Mouse (Mus musculus): ENCODE results near the gene Afg3l1. TPM values are rescaled to one million over a fixed set of nuclear protein-coding genes. Genes with fewer than 3 reads are reported as not detected.
"Not testable (repeated sequence)": the region's sequence is repeated elsewhere in the genome, so short reads cannot be mapped to it uniquely, and the experiment has no call there.

Gene Afg3l1
- polyA plus RNA-seq, 1 experiment: 21.4 TPM

DNA sequence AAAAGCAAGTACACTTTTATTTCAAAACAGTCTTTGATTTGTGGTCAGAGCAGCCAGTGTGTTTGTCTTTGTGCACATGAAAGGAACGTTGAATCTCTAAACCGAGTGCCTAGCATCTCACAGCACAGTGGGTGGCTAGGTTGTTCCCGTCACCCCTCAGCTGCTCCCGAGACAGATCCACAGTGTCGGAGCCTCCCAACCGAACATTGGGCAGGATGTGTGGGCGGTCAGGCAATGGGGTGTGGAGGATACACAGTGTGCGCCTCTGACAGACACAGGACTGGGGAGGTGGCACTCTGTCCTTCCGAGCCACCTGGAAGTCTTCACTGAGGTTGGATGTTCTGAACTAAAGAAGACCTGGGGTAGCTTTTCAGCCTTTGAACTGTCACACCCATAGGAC lies 28.0 kb downstream of the Afg3l1 start:
- no peak overlapping the region for H3K4me3 ChIP-seq (replicated peaks; ENCODE audit: extremely low read depth, low read depth, low read length)
- WGBS: 77% methylated on average over 9 of the region's 9 CpGs
- no peak for DNase-seq
- H3K4me1 ChIP-seq (ENCODE audit: control insufficient read depth, insufficient read depth, low read length): no peaks in the 10 kb centered on the region
- no peak for TF ChIP-seq POLR2A (IDR thresholded peaks at IDR 0.05; ENCODE audit: borderline replicate concordance, extremely low read depth, low read depth, low read length)
- no peak for TF ChIP-seq CTCF (IDR thresholded peaks at IDR 0.05; ENCODE audit: insufficient read depth, low read length)

DNA sequence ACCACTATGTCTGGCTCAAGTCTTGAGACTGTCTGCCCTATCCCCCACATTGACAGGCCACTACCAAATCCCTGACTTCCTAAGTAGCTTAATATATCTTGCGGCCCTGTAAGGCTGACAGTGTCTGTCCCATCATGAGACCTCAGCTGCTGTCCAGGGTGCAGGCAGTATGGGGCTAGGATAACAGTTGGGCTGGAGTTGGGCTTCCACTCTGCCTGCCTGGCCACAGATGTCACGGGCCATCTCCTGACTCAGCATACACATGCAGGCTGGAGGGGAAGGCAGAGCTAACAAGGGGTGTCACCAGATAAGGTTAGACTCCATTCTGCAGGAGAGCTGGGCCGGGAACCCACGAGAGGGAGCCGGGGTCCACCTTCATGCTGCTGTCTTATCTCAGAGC lies 29.4 kb downstream of the Afg3l1 start:
- TF ChIP-seq POLR2A (IDR thresholded peaks at IDR 0.05; ENCODE audit: borderline replicate concordance, extremely low read depth, low read depth, low read length) (no peak), CTCF (IDR thresholded peaks at IDR 0.05; ENCODE audit: insufficient read depth, low read length) (no peak)
- H3K4me1 ChIP-seq (ENCODE audit: control insufficient read depth, insufficient read depth, low read length): no peaks in the 10 kb centered on the region

GRCm38 (mm10) chr8:123510819-123511218 lies 33.1 kb downstream of the Afg3l1 start:
- Histone ChIP-seq H3K4me3 (replicated peaks; ENCODE audit: extremely low read depth, low read depth, low read length) (no peak overlapping the region), H3K4me1 (ENCODE audit: control insufficient read depth, insufficient read depth, low read length) (no peaks in the 10 kb centered on the region)
- TF ChIP-seq CTCF (IDR thresholded peaks at IDR 0.05; ENCODE audit: insufficient read depth, low read length) (no peak), POLR2A (IDR thresholded peaks at IDR 0.05; ENCODE audit: borderline replicate concordance, extremely low read depth, low read depth, low read length) (no peak)
- no peak for DNase-seq
- WGBS: 71% methylated on average over 5 of the region's 5 CpGs

More for the DNA sequence above, 29.4 kb downstream of the Afg3l1 start:
- no peak for DNase-seq
- WGBS: 95% methylated on average over 5 of the region's 5 CpGs
- H3K4me3 ChIP-seq (replicated peaks; ENCODE audit: extremely low read depth, low read depth, low read length): no peak overlapping the region

GRCm38 (mm10) chr8:123514136-123514535 lies 36.4 kb downstream of the Afg3l1 start:
- DNase-seq: no peak
- Histone ChIP-seq H3K4me1 (ENCODE audit: control insufficient read depth, insufficient read depth, low read length) (peaks cover 3% of the 10 kb centered on the region; the same call in 1 of the 2 replicates), H3K4me3 (replicated peaks; ENCODE audit: extremely low read depth, low read depth, low read length) (no peak overlapping the region)
- TF ChIP-seq POLR2A (IDR thresholded peaks at IDR 0.05; ENCODE audit: borderline replicate concordance, extremely low read depth, low read depth, low read length): no peak
- TF ChIP-seq CTCF (IDR thresholded peaks at IDR 0.05; ENCODE audit: insufficient read depth, low read length): no peak
- WGBS: 7% methylated on average over 9 of the region's 9 CpGs

- peaks cover 8% of the 10 kb centered on the region; the same call in 1 of the 2 replicates for H3K4me1 ChIP-seq (ENCODE audit: control insufficient read depth, insufficient read depth, low read length)
- H3K4me3 ChIP-seq (replicated peaks; ENCODE audit: extremely low read depth, low read depth, low read length): peak within 1 kb of the TSS; percentile 40
- WGBS: under 1% methylated on average over 59 of the region's 63 CpGs
- TF ChIP-seq POLR2A (IDR thresholded peaks at IDR 0.05; ENCODE audit: borderline replicate concordance, extremely low read depth, low read depth, low read length): no peak
- TF ChIP-seq CTCF (IDR thresholded peaks at IDR 0.05; ENCODE audit: insufficient read depth, low read length): no peak
- peak; percentile 17 for DNase-seq
Measured at GRCm38 (mm10) chr8:123514781-123515539, 37.3 kb downstream of the Afg3l1 start, which contains the start of gene Dbndd1. Gene Dbndd1 (minus strand): TSS chr8:123515463.

GRCm38 (mm10) chr8:123515540-123515897 lies 37.8 kb downstream of the Afg3l1 start:
- WGBS: 2% methylated on average over 11 of the region's 11 CpGs
- no peak for DNase-seq

DNA sequence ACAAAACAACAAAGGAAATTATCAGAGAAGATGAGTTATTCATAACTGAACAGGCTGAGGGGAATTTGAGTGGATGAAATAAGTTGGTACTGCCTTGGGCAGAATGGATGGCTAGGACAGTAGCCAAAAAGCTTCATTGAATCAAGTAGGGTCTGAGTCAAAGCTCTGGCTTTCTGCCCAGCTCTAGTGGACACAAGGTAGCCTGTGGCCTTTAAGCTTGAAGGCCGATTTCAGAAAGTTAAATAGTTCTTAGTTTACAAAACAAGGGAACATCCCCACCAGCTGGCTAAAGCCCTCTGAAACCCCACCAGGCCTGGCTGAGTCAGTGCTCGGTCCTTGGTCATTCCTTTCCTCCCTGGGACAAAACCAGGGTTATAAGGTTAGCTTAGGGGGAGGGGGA lies 38.9 kb downstream of the Afg3l1 start:
- peaks cover 8% of the 10 kb centered on the region; the same call in 1 of the 2 replicates for H3K4me1 ChIP-seq (ENCODE audit: control insufficient read depth, insufficient read depth, low read length)
- DNase-seq: no peak
- 36% methylated on average over 2 of the region's 2 CpGs for WGBS
- TF ChIP-seq POLR2A (IDR thresholded peaks at IDR 0.05; ENCODE audit: borderline replicate concordance, extremely low read depth, low read depth, low read length) (no peak), CTCF (IDR thresholded peaks at IDR 0.05; ENCODE audit: insufficient read depth, low read length) (no peak)
- H3K4me3 ChIP-seq (replicated peaks; ENCODE audit: extremely low read depth, low read depth, low read length): no peak overlapping the region

More at GRCm38 (mm10) chr8:123515540-123515897, 37.8 kb downstream of the Afg3l1 start:
- TF ChIP-seq CTCF (IDR thresholded peaks at IDR 0.05; ENCODE audit: insufficient read depth, low read length): no peak
- no peak for TF ChIP-seq POLR2A (IDR thresholded peaks at IDR 0.05; ENCODE audit: borderline replicate concordance, extremely low read depth, low read depth, low read length)
- Histone ChIP-seq H3K4me3 (replicated peaks; ENCODE audit: extremely low read depth, low read depth, low read length) (no peak overlapping the region), H3K4me1 (ENCODE audit: control insufficient read depth, insufficient read depth, low read length) (peaks cover 8% of the 10 kb centered on the region; the same call in 1 of the 2 replicates)

- WGBS: 27% methylated on average over 10 of the region's 10 CpGs
- no peak overlapping the region for H3K4me3 ChIP-seq (replicated peaks; ENCODE audit: extremely low read depth, low read depth, low read length)
- peaks cover 8% of the 10 kb centered on the region; the same call in 1 of the 2 replicates for H3K4me1 ChIP-seq (ENCODE audit: control insufficient read depth, insufficient read depth, low read length)
- TF ChIP-seq CTCF (IDR thresholded peaks at IDR 0.05; ENCODE audit: insufficient read depth, low read length) (no peak), POLR2A (IDR thresholded peaks at IDR 0.05; ENCODE audit: borderline replicate concordance, extremely low read depth, low read depth, low read length) (no peak)
- DNase-seq: no peak
Measured at GRCm38 (mm10) chr8:123518172-123518571, 40.5 kb downstream of the Afg3l1 start.

DNA sequence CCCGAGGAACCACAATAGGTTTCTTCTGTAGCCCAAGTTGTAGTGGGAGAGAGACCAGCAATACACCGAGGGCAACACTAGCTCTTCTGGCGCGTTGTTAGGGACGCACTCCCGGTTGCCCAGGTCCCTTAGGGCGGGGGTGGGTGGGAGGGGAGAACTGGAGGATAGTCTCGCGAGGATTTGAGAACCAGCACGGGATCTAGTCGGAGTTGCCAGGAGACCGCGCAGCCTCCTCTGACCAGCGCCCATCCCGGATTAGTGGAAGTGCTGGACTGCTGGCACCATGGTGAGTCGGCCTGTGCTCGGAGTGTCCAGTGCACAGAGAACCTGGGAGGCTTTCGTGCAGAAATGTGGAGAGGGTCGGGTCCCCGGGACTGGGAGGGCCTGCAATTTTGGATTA lies 41.0 kb downstream of the Afg3l1 start, which contains the start of gene Gas8:
Gene Gas8, plus strand, starts transcription at position 168 of the 400 bp plus-strand sequence.
- TF ChIP-seq CTCF (IDR thresholded peaks at IDR 0.05; ENCODE audit: insufficient read depth, low read length): peak; percentile 47; the same call in 1 of the 2 replicates
- peak; percentile 75; the same call in 1 of the 2 replicates for TF ChIP-seq POLR2A (IDR thresholded peaks at IDR 0.05; ENCODE audit: borderline replicate concordance, extremely low read depth, low read depth, low read length)
- under 1% methylated on average over 20 of the region's 20 CpGs for WGBS
- peak within 1 kb of the TSS; percentile 63 for H3K4me3 ChIP-seq (replicated peaks; ENCODE audit: extremely low read depth, low read depth, low read length)
- H3K4me1 ChIP-seq (ENCODE audit: control insufficient read depth, insufficient read depth, low read length): peaks cover 8% of the 10 kb centered on the region; the same call in 1 of the 2 replicates
- peak; percentile 79 for DNase-seq

DNA sequence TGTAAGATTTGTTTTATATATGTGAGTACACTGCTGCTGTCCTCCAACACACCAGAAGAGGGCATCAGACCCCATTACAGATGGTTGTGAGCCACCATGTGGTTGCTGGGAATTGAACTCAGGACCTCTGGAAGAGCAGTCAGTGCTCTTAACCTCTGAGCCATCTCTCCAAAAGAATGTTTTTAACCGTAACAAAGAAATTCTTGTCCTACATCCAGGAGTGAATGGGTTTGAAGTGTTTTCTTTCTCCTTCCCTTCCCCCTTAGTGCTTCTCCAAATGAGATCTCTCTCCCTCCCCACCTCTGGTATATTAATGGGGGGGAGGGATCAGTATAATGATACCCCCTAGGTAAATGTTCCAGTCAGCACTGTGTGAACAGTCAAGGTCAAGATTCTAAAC lies 42.3 kb downstream of the Afg3l1 start:
- WGBS: 80% methylated on average over 1 of the region's 1 CpGs

More for the DNA sequence above, 42.3 kb downstream of the Afg3l1 start:
- not testable (repeated sequence) for H3K4me3 ChIP-seq (replicated peaks; ENCODE audit: extremely low read depth, low read depth, low read length); DNase-seq; H3K4me1 ChIP-seq (ENCODE audit: control insufficient read depth, insufficient read depth, low read length)

All from lung, adult 2 months (tissue).